Mouse (Mus musculus) gastrocnemius, adult 2 months (tissue): ENCODE results near the gene Aasdh. TPM values are rescaled to one million over a fixed set of nuclear protein-coding genes. Genes with fewer than 3 reads are reported as not detected.
A peak's percentile ranks its signal among the peaks of the same experiment; 100 is the strongest.
"Not testable (repeated sequence)": the region's sequence is repeated elsewhere in the genome, so short reads cannot be mapped to it uniquely, and the experiment has no call there.

Experiments
- DNase-seq: peaks from one replicate; pipeline ENCODE4 v3.0.0; 2022
- H3K27ac ChIP-seq: fragments of 200-600 bp; 2 replicates; pipeline ENCODE4 v1.8.1; 2022; ENCODE audit warnings: mild to moderate bottlenecking
- H3K4me3 ChIP-seq: fragments of 200-600 bp; 2 replicates; pipeline ENCODE4 v1.8.1; 2022; ENCODE audit warnings: mild to moderate bottlenecking, moderate library complexity
- CTCF ChIP-seq: fragments of 200-600 bp; IDR thresholded peaks from 2 replicates; pipeline ENCODE4 v1.8.1; 2022; ENCODE audit warnings: antibody characterized with exemption, mild to moderate bottlenecking, moderate library complexity
- intact Hi-C: fragments of 180-260 bp; cut with DNase I; formaldehyde crosslinking; loops from one replicate; pipeline ENCODE4 v1.15.1; 2025
- total RNA-seq, 2 experiments: library from RNA; stranded (reverse); gene quantifications; 2 replicates each; pipeline ENCODE4 v1.2.3; 2021

Aasdh gene
- total RNA-seq, 2 experiments from 2014 or later, result 9.6 to 12.9 TPM

DNA sequence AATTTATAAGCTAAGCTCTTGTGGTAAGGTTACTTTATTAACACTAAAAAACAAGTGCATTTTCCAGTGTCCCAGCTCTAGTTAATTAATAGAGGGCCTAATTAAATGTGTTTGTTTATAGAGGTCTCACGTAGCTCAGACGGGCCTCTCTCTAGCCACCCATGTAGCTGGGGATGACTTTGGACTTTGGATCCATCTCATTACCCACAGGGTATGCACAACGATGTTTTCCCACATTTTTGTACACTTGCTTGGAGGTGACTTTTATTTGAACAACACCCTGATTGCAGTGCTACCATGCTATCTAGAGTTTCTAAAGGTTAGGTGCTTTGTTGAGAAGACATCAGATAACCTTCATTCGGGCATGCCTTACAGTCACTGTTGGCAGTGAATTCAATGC, 37.2 kb upstream of the Aasdh start:
- no peak for DNase-seq
- intact Hi-C loops, result no loop called here
- H3K27ac ChIP-seq, result no peak overlapping the region
- TF ChIP-seq CTCF, result no peak
- H3K4me3 ChIP-seq, result no peak overlapping the region

DNA sequence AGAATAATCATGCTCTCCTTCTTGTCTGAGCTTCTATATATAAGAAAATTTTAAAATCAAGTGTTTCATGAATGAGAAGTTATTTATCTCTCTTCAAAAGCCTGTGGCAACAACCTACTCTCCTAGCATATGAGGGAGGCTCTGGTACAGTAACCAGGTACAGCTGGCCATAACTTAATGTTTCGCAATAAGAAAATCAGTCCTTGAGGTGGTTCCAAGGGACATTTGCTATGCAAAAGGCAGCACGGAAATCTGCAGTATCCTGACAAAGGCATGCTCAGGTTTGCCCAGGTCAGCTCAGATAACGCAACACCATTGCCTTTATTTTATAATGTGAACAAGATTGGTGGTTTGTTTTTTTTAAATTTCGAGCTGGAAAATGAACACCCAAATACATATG, 36.7 kb upstream of the Aasdh start:
- DNase-seq, result no peak
- H3K27ac ChIP-seq, result no peak overlapping the region
- TF ChIP-seq CTCF, result no peak
- intact Hi-C loops, result no loop called here
- no peak overlapping the region for H3K4me3 ChIP-seq

DNA sequence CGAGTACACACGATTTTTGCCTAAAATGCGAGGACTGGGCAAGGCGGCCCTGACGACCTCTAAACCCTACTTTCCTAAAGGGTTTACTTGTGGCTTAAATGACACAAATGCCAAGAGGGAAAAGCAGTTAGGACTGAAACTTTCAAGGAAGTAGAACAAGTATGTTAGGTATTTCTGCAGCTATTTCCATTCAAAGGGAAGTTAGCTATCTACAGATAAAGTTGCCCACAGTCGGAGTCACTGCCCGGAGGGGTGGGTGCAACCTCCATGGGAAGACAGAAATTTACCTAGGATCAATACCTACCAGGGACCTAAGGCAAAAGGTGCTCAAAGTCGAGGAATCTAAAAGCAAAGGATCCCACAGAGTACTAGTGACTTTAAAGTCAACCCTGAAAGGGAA, 34.4 kb upstream of the Aasdh start:
- intact Hi-C loops, result no loop called here

DNA sequence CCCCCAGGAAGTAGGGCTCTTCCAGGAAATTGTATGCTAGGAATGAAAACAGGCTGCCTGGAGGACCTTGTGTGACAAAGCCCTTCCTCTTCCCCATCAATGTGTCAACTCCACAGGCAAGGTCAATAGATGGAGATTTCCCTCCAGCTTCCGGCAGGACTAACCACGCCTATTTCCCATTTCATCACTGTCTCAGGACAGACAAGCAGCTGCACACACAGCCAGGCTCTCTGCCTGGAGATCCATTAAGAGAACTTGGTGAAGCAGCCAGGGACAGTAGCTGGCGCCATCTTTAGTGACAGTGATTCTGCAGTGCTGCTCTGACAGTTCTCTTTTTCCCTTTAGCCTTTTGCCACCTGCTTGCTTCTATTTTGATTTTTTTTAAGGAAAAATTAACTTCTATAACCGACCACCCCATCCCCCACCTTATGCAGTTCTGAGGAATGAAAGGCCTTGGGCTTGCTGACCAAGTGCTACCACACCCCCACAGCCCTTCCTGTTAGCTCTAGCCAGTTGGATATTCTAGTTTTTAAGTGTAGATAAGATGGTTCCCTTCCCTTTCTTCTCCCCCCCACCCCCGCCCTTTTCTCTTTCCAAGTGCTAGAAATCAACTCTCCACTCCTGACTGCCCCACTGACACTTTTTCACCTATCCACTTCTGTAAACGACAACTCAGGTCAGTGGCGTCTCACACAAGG, 24.0 kb upstream of the Aasdh start:
- no peak for TF ChIP-seq CTCF
- Histone ChIP-seq H3K4me3 (peak overlapping the region; percentile 69), H3K27ac (peak overlapping the region; percentile 88)
- DNase-seq, result peak; percentile 28
- intact Hi-C loops, result no loop called here

More for the DNA sequence above, 34.4 kb upstream of the Aasdh start:
- no peak for DNase-seq
- Histone ChIP-seq H3K27ac (no peak overlapping the region), H3K4me3 (no peak overlapping the region)
- TF ChIP-seq CTCF, result no peak

DNA sequence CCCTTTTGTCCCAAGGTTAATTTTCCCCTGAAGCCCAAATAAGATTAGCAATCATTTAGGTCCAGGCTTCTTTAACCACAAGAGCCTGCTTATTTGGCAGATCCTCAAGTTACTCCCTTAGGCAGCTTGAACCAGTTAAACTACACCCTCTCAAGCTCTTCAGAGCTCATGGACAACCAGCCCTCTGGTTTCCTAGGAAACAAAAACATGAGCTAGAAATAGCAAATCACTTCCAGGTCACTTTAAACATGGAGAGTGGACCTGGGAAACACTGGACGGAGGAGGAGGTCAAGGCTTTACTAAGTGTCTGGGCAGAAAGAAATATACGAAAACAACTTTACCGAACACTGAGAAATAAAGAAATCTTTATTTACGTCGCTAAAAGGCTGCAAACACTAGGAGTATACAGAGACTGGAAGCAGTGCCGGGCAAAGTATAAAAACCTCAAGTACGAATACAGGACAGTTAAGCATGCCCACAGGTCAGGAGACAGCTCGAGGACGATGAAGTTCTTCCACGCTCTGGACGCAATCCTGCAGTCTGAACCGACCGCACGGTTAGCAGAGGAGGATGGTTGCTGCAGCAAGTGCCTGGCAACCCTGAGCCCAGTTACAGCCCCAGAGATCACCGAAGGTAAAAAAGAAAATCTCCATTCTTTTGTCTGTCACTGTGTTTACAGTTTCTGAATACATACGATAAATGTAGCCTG, 23.0 kb upstream of the Aasdh start:
- peak overlapping the region; percentile 88 for H3K27ac ChIP-seq
- TF ChIP-seq CTCF, result no peak
- intact Hi-C loops, result no loop called here
- peak; percentile 32 for DNase-seq
- peak overlapping the region; percentile 69 for H3K4me3 ChIP-seq

DNA sequence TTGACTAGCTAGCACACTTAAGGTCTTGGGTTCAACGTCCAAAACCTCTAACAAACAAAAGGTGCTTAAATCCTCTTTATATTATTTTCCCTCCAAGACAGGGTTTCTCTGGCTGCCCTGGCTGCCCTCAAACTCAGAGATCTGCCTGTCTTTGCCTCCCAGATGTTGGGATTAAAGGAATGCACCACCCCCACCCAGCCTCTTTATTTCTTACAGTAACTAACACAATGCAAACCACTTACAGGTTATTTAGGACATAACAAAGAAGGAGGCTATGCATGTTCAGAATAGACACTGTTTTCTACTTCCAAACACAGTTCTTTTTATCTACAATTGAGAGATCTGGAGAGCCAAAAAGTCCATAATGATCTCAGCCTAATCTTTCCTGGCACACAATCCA, 19.0 kb upstream of the Aasdh start:
- TF ChIP-seq CTCF, result no peak
- peak overlapping the region; percentile 50 for H3K4me3 ChIP-seq
- peak overlapping the region; percentile 93 for H3K27ac ChIP-seq
- DNase-seq, result no peak
- intact Hi-C loops, result loop anchor here (5.0 kb wide), 1 partner anchor 33 kb away; no protein-coding TSS in a partner anchor

DNA sequence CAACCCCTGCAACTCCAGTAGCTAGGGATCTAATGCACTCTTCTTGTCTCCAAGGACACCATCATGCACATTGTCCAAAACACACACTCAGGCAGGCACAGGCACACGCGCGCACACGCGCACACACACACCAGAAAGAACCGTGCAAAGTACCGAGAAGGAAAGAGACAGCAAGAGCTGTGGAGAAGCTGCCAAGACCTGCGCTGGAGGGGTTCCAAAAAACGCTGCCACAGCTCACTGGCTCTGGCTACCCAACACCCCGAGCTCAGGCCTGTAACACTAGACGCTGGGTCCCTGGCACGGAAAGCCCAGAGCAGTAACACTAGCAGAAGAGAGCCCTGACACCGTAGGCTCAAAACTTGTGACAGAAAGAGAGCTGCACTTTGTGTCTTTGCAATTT, 18.1 kb upstream of the Aasdh start:
- no peak for TF ChIP-seq CTCF
- H3K27ac ChIP-seq, result peak overlapping the region; percentile 93
- peak overlapping the region; percentile 59 for H3K4me3 ChIP-seq
- peak; percentile 96 for DNase-seq
- intact Hi-C loops, result loop anchor here (5.0 kb wide), 1 partner anchor 34 kb away; no protein-coding TSS in a partner anchor

DNA sequence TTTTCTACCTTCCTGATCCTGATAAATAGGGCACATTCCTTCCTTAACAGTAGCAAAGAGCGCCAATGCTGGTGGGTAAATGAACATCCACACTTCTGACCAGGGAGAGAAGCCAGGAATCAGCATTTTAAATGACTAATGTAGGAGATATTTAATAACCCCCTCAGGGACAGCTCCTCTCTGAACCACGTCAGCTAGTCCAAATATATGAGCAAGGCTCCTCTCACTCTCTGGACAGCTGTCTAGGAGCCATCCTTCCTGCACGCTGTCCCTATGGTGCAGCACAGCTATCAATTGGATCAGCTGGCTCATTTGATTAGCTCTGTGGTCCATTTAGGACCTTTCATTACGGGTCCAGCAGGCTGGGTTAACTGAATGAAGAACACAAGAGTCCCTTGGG, 17.5 kb upstream of the Aasdh start:
- peak overlapping the region; percentile 93 for H3K27ac ChIP-seq
- intact Hi-C loops, result loop anchor here (5.0 kb wide), 1 partner anchor 34 kb away; no protein-coding TSS in a partner anchor
- peak; percentile 37 for DNase-seq
- TF ChIP-seq CTCF, result no peak
- H3K4me3 ChIP-seq, result peak overlapping the region; percentile 59

DNA sequence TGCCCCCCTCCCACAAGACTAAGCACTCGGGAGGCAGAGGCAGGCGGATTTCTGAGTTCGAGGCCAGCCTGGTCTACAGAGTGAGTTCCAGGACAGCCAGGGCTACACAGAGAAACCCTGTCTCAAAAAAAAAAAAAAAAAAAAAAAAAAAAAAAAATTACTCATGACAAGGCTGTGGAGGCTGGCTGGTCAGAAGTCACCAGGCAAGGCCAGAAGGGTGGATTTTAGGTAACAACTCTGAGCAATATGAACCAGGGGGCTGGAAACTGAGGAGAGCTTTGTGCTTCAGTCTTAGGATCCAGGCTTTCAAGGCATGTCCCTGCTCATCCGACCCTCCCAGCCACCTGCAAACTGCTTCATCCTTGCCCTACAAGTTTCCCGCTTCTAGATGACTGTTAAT, 7.2 kb upstream of the Aasdh start:
- H3K4me3 ChIP-seq, H3K27ac ChIP-seq, DNase-seq, intact Hi-C loops: not testable (repeated sequence)

DNA sequence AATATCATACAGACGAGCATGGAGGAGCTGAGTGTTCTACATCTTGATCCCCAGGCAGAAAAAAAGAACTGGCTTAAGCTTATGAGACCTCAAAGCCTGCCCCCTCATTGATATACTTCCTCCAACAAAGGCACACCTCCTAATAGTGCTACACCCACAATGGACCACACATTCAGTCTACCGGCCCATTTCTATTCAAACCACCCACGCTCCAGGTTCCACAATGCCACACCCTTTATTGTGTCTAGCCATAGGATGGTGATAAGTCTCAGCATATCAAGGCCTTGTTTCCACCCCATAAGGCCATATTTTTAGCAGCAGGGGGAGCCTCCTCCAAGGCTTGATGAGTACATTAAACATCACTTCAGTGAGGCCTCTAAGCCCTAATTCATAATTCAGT, 5.5 kb upstream of the Aasdh start:
- TF ChIP-seq CTCF, result no peak
- intact Hi-C loops, result no loop called here

DNA sequence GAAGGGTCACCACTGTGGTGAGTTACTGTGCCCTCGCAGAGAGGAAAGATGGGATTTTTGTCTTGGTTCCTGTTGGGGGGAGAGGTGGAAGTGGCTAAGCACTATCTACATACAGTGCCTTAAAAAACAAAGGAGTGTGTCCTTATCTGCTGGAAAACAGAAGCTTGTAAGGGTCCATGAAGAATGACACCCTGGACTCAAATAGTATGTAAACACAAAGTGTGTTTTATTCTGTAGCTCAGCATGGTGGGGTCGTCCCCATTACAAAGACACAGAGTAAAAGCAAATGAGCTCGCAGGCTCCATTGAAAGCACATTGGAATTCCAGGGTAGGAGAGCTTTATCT, 813 bp upstream of the Aasdh start:
- intact Hi-C loops, result loop anchor here (10.0 kb wide), 1 partner anchor 409 kb away; the partner anchor contains the start of genes Noa1 and Polr2b
- no peak for TF ChIP-seq CTCF
- peak overlapping the region; percentile 99 for H3K27ac ChIP-seq

More for the DNA sequence above, 5.5 kb upstream of the Aasdh start:
- no peak for DNase-seq
- H3K4me3 ChIP-seq, result no peak overlapping the region
- H3K27ac ChIP-seq, result no peak overlapping the region

DNA sequence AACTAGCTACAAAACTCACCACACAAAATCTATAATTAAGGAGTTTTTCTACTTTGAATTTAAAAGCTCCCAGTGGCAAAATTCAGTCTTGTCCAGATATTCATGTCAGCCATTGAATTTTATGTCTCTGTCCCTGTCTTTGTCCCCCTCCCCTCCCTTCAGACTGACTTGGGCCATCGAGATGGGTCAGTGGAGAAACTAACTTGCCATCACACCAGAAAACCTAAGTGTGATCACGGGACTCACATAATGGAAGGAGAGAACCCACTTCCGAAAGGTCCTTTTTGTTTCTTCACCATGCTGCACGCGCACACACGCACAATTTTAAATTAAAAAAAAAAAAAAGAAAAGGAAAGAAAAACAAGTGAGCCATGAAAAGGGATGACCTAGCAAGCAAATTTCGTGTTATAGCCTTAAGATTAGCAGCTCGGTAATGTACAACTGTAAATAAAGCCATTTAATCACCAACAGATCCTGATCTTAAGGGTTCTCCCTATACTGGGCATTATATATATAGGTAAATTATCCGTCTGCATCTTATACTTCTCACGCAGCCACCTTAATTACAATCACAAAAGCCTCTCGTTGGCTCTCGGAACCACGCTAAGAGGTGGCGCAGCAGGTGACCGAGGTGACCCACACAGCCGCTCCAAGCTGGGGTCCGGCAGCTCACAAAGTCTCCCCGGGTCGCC, 455 bp downstream of the Aasdh start:
- peak overlapping the region; percentile 83 for H3K4me3 ChIP-seq
- peak overlapping the region; percentile 99 for H3K27ac ChIP-seq
- DNase-seq, result no peak
- no peak for TF ChIP-seq CTCF
- intact Hi-C loops, result loop anchor here (2.0 to 10.0 kb wide), 3 partner anchors 46 to 410 kb away; partner anchors contain the start of genes Noa1, Paics, Polr2b and Ppat

More for the DNA sequence above, 813 bp upstream of the Aasdh start:
- no peak for DNase-seq
- H3K4me3 ChIP-seq, result peak overlapping the region; percentile 83

DNA sequence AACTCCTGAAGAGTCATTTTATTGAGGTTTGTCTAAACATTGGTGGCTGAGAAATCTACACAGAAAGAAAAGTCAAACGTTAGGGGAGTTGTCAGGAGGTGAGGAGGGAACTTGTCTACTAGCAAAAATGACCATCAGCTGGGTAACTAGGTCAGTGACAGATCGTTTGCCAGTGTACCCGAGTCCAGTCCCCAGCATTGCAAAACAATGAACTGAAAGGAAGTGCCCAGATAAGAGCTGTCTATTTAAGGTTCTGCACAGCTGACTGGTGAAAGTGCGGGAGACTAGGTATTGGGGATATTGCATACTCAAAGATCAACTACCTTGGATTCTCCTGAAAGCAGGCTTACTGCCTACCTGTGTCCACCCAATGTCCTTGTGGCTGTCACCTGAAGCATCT, 3.2 kb downstream of the Aasdh start:
- Histone ChIP-seq H3K27ac (no peak overlapping the region), H3K4me3 (no peak overlapping the region)
- TF ChIP-seq CTCF, result no peak
- intact Hi-C loops, result loop anchor here (10.0 kb wide), 1 partner anchor 413 kb away; the partner anchor contains the start of genes Noa1 and Polr2b
- no peak for DNase-seq
